Mouse (Mus musculus): ENCODE data around the gene Nfia.

Gene Nfia

DNA sequence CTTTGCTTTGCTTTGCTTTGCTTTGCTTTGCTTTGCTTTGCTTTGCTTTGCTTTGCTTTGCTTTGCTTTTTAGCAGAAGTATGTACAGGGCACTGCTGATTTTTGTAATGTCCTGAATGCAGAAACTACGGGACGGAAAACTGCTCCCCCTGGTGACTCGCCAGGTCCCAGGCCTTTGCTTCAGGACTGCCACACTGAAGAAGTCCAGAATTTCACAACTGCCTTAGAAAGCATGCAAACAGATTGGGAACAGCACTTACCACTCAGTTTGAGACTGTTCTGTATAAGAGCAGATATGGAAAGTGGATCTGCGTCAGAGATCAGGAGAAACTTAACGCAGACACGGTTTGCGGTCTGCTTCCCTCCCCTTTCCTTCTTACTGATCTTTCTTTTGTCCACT, 336.5 kb downstream of the Nfia start:
- no peak for DNase-seq

DNA sequence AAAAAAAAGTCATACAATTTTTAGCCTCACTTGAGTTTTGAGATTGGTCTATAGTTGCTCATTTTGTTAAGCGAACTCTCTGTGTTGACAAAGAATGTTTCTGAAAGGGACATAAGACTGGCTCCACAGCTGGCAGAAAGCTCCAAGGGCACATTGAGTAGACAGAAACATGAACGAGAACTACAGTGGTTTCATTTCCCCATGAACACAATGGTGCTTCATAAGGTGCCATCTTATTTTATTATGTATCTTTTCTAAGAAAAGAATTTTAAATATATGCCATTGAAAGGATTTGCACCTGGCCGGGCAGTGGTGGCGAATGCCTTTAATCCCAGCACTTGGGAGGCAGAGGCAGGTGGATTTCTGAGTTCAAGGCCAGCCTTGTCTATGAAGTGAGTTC, 337.4 kb downstream of the Nfia start:
- DNase-seq, result no peak

DNA sequence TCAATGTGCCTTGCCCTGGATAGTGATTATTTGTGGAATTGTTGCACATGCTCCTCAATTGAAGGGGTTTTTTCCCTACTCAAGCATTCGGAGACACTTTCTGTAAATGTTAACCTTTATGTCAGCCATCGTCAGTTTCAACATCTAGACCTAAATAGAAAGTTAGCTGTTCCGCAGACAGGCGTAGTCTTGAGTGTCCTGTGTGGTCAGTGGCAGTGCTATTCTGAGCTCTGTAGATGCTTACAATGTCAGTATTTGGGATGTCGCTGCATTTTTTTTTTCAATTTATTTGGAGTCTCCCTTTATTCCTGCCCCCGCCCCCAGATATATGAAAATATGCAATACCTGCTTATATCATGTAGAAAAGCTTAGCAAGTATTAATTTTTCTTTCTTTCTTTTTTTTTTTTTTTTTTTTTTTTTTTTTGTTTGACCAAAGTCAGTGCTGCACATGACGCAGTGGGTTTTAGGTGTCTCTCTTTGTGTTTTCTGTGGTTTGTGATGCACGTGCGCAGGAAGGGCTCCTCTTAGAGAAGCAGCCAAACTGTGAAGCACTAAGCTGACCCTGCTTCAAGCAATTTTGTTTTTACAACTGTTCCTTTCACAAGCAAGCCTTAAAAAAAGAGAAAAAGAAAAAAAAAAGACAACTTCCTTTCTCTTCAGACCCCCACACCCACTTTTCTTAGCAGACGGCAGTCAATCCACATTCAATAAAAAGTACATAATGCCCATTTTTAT, 340.9 kb downstream of the Nfia start:
- peak; percentile 46 to 69 for DNase-seq

DNA sequence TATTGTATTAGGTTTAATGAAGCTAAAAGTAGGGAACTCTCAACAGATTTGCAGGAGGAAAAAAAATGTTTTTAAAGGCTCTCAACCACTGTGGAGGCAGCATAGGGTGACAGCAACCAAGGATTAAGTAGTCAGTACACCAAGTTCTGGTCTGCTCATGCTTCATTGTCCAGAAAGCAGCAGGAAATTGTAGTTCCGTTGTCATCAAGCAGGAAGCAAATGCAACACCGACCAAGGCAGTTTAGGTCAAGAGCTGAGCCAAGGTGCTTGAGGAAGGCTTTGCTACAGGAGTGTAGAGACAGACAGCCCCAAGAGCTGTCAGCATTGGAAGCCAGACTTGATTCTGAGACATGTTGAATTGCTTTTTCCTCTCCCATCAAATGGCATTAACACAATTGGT, 342.4 kb downstream of the Nfia start:
- DNase-seq, result no peak

DNA sequence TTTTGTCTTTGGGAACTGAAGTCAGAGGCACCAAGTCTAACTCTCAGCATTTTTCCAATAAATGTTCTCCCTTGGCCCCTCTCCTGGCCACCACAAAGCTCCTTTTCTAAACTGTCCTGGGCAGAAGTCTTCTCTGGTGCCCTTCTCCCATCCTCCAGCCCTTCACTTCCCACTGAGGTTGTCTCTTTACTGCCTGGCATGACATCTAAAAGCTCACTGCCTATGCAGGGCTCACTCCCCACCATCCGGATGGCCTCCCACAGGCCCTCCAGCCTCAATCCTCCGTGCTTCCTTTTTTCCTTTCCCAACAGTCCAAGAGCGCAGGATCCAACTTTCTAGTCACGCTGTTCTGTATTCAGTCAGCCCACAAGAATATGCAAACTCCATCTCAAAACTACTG, 342.9 kb downstream of the Nfia start:
- no peak for DNase-seq

DNA sequence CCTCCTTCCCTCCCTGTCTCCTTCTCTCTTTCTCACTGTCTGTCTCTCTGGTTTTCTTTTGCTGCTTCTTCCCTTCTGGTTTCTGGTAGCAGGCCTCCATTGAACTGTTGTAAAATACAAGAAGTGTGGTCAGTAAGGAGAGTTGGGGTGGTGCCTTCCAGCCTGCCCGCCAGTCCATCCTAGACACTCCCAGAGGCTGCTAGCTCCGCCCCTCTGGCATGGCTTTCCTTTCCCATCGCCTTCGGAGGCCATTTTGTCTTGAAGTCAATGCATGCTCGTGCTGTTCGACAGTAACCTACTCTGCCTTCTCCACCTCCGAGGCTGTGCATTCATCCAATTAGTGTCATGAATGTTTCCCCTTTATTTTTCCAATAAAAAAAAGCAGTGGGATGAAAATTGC, 343.5 kb downstream of the Nfia start:
- no peak for DNase-seq

DNA sequence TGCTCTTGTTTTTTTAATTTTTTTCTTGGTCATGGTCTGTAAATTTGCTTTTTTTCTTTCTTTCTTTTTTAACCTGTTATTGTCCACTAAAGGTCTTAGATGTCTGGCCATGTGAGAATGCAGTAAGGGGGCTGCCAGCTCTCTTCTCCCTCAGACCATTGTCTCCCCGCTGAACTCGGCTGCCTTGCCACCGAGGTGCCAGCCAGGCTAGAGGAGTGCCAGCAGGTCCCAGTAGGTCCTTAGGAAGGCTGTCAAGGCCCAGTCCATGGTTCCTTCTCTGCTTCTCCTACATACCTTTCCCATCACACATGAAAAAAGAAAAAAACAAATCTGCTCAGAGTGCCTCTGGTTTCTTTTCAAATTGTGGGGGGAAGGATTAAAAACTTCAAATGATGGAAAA, 345.6 kb downstream of the Nfia start:
- DNase-seq, result no peak

DNA sequence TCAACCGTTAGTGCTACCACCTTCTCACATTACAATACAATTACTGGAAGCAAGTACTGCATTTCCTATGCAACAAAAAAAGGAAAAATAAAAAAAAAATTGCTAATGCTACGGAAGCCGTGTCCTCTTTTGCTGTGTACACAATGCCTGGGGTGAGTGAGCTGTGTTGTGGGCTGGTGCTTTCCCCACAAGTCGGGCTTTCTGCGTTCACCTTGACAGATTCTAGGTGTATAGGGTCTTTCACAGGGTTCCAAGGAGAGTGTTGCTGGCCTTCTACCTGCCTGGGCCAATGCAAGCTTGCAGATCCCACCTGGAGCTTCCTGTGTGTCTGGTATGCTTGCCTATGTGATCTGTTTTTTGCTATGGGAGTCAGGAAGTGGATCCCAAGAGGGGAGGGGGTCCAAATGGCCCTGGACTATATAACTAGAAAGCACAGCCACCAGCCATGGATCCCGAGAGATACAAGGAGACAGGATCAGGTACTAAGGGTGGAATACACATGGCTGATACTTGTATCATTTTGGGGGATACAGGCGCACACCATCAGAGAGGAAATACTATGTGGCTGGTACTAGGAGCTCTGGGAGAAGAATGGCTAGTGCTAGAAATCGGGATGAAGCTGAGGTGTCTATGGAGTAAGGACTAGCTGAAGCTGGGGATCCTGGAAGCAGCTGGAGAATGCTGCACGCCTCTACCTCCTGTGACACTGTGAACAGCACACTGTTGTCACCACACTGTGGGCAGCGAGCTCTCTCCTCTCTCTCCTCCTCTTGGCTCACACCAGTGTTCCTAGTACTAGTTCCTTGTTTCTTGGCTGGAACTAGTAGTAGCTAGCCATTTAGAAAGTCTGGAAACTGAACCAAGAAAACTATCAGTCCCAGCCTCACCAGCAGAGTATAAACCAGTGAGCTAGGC, 346.5 kb downstream of the Nfia start:
- no peak for DNase-seq

DNA sequence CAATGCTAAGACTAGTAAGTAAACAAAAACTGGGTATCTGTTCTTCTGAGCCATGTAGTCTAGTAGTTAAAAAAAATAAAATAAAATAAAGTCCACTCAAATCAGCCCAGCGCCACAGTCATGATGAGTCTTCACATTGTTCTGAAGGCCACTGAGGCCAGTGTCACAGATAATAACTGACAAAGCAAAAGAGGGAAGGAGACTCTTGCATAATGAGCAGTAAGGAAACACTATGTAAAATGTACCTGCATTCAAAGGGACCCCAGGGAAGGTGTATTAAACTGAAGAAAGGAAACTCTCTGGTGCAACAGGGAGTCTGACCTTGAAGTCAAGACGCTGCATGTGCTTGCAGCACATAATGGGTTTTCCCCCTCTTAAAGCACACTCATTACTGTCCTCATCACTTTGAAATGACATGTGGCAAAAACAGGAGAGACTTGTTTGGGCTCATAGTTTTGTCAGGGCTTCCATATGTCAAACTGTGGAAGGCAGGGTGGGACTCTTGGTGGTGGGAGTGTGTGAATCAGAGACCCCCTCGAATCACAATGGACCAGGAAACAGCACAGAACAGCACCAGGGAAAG, 347.5 kb downstream of the Nfia start:
- DNase-seq, result no peak

DNA sequence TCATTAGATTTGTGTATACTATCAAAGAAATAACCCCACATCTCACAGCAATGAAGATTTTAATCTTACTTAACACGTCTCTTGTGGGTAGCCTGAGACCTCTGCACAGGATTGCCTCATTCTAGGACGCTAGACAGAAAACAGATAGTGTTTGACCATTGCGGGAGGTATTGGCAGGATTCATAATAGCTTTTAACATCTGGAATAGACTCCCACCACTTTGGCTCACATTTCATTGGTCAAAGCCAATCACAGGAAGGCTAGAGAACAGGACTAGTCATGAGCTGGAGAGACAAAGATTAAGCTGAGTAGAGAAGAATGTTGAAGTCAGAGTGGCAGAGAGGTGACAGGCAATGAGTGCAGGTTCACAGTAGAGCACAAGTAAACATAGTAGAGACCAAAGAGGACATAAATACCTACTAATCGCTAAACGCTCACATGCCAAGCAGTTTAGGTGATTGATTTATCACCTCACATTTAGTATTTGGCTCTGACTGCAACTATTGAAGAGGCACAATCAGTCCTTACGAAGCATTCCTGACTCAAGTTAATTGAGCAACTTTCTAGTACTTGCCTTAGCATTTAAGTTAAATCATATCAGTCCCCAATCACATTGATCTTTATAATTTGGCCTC, 348.3 kb downstream of the Nfia start:
- DNase-seq, result no peak

DNA sequence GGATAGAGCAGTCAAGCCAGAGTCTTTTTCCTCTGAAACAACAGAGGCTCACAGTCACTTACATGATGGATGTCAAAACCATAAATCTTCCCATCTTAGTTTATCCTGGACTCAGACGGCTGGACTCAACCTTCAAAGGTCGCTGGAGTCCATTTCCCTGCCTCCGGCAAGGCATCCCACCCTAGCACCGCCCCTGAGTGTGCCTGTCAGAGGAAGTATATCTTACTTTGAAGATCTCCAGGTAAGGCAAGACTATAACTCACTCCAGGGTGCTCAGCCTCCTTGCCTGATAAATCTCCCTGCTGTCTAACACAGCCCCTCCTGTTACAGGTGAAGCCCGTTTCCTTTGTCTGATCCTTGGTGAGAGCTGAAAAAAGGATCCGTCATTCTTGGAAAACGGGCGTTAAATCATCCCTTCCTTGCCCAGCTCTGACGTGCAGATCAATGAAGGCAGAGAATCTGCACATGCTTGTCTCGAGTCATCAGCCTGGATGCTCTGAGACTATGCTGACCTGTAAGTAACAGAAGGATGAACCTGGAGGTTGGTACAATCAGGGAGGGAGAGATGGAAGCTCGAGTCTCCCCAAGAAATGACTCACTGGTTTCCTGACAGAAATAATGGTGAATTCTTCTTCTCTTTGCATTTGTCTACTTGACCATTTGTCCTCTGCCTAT, 353.6 kb downstream of the Nfia start:
- DNase-seq, result no peak

DNA sequence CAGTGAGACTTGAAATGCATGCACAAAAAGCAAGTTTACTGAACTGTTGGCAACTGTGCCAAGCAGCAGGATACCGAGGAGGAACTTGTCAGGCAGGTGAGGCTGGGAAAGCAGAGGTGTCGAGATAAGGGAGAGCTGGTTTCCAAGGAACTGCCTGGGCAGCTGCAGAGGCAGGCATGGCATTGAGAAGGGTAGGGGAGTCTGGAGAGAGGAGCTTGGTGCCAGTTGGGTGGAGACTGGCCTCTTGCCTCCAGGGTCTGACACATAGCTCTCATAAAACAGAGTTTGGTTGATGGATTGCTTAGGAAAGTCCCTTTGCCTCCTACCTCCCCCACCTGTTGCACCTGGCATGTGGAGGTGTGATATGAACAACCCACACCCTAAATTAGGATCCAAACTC, 358.3 kb downstream of the Nfia start:
- DNase-seq, result no peak

DNA sequence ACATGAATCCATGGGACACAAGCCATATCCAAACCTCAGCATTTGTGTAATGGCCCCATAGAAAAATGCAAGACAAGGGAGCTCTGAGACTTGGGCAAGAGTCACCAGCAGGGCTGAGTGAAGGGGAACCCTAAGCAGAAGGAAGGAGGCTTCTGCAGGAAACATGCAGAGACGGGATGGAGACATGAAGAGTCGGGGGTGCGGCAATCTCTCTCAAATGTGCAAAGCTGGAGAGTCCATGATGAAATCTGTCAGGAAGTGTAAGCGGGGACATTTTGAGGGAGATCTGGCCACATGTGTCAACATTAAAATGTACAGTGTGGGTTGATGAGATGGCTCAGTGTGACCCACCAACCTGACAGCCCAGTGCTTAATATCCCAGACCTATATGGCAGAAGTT, 361.5 kb downstream of the Nfia start:
- DNase-seq, result no peak

DNA sequence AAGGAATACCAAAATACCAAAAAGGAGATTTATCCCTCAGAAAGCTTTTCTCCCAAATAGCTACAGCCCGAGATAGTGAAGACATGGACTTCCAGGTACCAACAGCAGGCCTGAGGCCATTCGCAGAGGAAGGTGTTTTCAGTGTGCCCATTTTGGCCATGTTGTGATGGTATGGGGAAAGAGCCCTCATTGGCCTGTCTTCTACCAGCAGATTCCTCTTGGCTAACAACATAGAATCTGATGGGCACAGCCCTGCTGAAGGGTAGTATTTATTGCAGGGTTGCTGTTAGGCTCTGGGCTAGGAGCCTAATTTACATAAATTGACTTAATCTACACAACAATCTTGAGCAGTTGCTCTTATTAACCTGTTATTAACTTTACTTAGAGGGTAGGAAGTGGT, 363.5 kb downstream of the Nfia start:
- no peak for DNase-seq

DNA sequence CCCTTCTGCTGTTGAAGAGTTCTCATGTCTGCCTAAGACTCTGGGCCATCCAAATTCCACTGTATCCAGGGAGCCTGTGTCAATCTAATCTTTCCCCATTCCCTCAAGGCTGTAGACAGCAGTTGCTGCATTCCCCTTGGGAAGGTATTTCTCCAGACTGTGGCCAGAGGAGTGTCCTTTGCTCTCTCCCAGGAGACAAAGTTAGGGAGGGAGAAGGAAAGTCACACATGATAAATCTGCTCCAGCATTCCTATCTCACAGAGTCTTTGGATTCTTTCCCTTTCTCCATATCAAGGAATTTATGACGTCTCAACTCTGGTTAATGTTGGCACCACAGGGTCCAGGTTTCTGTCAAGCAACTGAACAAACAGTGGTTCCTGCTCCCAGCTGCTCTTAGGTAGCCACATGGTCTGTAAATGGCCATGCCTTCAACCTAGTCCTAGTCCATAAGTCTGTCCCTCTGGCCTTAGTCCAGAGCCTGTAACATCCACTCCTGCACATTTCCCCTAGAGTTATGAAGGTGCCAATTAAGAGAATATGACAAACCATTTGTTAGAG, 370.4 kb downstream of the Nfia start:
- no peak for DNase-seq

DNA sequence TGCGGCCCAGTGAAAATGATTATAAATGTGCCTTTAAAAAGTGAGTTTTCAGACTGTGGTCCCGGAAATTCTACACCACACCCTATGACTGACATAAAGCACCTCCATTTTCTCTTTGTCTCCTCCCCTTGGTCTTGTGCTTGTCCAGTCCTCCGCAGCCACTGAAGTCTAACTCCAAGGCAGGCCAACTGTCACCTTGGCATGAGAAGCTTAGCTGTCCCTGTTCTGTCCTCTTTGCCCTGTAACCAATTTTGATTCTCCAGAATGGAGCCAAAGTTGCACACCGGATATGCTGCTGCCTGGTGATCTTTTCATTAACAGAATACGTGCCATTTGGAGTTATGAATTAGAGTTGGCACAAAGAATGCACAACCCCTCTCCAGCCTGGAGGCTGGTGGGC, 378.0 kb downstream of the Nfia start:
- DNase-seq, result no peak

DNA sequence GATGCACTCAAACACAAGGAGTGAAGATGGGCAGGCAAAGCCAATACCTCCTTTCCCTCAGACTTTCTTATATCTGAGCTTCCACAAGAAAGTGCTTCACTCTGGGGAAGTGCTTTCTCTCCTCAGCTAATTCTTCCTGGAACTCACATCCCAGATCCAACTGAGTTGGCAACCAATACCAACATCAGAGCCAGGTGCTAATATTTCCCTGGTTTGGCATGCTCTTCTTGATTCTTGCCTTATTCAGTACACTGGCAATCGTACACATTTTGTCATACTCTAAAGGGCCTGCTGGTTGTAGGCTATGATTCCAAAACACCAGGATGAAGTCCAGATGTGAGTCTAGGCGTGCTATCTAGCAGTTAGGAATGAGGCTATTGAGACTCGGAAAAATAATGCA, 385.4 kb downstream of the Nfia start:
- no peak for DNase-seq

DNA sequence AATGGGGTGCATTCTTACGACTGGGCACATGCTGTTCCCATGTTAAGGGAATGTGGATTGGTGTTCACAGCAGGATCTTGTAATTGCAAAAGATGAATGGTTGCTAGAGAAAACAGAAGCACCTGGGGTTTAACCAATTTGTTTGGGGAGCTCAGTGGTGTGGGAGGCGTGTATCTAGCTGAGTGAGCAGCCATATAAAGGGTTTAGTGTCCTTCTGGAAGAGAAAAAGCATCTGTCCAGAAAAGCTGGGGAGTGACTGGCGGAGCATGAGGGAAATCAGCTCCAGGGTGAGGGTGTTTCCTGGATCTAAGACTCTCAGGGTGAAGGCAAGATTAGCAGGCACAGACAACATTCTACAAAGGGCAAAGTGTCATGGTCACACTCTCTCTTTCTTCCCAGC, 393.8 kb downstream of the Nfia start:
- DNase-seq, result no peak

Data from thymus, adult 18-20 months (tissue).